Mouse (Mus musculus) NIH3T3 (cell line): ENCODE results near the gene Macrod2.

Experiments used
- DNase-seq: peaks from one replicate; pipeline ENCODE4 v3.0.0-alpha.2; 2012; ENCODE audit warnings: low read depth

The Macrod2 gene

DNA sequence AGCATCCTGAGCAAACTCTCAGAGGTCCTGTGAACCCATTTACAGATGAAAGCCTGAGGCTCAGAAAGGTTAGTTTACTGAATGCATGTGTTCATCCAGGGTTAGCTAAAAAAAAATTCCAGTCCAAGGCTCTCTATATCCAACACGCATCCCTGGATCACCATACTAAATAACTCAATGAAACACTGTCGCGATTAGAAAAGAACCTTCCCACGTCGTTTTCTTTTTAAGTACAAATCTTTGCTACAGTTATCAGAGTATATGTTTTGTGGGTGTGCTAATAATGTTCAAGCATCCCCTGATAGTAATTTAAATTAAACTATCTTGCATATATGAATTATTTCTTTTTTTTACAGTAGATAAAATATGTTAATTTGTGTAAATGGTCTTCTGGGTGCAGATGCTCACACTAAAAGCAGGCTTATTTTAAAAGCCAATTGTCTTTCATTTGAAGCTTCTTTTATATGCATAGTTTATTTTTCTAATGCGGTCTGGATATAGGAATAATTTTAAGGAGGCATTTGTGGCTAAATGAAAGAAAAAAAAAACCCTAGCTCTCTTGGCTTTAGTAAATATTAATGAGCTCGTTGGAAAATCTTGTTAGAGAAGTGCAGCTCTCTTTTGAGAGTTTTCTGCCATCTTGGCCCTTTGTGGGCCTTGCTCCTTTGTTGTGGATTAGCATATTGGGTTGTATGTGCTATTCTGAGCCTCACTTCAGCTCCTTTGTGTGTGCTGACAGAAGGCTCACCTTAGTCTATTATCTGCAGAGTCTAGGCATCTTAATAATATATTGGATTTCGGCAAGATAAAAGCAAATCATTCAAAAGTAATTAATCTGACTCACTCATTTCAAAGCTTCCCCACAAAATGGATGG lies 679.1 kb downstream of the Macrod2 start:
- no peak for DNase-seq

DNA sequence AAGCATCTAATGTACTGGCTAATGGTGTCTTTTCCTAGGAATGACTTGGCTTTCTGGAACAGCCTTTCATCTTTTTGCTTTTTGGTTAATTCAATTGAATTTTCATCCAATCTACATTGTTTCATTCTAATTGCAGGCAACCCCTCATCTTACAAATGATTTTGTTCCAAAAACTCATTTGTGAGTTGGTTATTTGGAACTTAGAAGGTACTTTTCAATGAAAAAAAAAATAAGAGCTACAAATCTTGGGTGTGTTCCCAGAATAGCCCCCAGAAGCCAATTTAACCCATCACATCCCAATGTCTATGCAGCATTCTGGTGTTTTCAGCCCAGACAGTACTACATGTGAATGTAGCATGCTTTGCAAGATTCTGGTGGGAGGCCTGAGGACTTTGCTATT lies 683.1 kb downstream of the Macrod2 start:
- no peak for DNase-seq

DNA sequence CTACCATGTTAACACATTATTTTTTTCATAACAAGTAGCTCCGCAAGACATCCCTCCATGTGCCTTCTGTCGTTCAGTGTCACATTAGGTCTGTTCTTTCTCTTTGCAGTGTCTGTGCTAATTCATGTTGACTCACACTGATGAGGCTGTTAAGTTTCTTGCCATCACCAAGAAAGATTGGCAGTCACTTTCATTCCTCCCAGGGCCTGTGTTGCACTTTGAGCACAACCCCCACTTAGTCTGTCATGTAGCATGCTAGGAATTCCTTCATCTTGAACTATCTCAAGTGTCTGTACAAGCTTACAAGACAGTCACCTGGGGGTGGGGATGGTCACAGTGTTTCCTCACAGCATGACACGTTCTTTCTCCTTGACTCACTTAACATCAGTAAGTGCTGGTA lies 696.2 kb downstream of the Macrod2 start:
- DNase-seq = no peak

DNA sequence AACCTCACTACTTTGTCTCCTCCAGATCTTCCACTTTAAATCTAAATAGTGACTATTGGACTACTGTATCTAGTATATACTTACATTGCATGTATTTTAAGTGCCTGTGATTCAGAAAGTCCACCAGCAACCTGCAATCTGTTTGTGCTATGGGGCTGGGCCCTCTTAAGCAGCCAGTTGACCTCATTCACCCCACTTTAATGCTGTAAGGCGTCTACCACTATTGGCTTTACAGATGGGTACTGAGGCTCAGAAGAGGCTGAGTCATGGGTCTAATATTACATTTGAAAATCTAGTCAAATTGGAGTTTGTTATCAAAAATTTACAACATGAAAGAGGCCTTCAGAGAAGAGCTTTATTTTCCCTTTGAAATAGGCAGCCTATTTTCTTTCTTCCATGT lies 722.5 kb downstream of the Macrod2 start:
- no peak for DNase-seq

DNA sequence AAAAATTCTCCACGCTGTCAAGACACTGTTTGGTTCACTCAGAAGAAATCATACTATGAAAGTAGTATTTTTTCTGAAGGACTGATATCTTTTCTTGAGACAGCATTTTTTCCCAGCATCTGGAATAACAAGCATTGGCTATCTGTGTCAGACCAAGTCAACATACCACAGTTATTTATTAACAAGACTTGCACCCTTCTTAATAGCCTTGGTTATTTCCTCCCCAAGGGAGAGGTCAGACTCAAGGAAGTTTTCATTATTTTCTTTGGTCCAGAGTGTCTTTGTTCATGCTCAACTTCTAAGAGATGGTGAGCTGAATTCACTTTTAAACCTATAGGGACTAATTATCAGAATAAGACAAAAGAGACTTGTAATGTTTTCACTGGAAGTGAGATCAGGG lies 728.8 kb downstream of the Macrod2 start:
- no peak for DNase-seq

DNA sequence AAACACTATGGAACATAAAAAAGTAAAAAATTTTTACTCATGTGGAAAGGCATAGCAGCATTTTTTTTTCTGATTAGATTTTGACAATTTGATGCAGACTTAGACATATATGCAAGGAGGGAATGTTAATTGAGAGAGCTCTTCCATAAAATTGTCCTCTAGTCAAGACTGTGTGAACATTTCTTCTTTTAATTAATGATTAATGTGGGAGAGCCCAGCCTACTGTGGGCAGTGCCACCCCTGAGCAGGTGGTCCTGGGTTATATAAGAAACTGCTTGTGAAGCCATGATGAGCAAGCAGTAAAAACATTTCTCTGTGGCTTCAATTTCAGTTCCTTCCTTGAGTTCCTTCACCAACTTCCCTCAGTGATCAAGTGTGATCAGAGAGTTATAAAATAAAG lies 730.5 kb downstream of the Macrod2 start:
- DNase-seq = no peak

DNA sequence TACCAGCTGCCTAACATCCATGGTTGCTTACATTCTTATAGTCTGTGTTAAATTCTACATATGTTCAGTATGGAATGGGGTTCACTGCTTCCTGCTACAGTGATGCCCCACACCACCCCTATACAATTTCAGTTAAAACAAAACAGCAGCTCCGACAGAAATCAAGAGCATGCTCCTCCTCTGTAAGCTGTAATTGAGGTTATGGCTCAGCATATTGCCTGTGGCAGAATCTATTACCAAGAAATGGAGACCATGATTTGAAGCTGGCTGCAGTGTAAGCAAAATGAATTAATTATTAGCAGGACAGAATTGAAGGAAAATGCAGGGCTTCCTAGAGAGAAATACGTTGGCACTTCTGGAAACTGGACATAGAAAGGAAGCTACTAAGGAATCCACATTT lies 747.2 kb downstream of the Macrod2 start:
- DNase-seq = no peak

DNA sequence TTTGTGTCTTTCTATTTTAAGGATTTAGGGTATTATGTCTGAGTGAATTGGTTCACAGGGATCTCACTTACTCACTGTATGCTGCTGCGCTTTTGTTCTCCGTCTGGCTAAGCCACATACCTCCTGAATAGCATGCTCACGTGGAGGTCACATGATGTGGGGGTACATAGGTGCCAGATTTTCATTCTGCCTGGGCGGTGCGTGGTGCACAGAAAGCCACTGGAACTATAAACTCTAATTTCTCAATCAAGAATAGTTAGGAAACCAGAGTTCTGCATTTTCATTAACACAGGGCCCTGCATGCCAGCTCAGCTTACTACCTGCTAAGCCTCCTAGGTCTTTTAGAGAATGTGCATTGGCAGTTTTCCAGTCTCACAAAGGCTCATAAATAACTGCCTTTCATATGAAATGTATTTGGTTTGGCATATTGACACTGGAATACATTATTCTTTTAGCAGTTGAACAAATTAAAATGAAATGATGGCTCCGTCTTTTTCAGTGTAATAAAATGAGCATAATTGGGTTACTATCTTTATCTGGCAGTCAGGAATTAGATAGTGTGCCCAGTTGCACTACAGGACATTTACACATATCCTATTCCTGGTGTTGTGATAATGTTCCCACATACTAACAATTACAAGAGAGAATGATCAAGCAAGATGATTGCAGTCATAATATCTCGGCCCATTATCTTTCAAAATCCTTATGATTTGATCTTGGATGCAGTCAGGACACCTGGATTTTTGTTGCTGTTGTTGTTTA lies 757.1 kb downstream of the Macrod2 start:
- no peak for DNase-seq

DNA sequence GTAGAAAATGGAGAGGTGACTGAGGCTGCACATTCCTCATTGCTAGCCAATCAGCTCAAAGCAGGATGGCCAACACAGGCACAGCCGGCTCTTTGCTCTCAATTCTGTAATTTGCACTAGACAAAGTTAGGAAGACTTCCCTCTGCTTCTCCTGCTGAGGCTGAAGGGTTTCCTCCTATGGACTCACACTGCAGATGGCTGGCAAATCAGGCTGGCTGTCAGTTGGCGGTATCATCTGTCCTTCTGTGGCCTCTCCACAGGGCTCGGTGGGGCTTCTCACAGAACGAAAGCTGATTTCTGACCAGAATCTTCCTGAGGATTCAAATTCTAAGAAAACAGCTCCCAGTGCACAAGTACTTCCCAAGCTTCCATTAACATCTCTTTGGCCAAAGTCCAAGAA lies 760.9 kb downstream of the Macrod2 start:
- DNase-seq = no peak

DNA sequence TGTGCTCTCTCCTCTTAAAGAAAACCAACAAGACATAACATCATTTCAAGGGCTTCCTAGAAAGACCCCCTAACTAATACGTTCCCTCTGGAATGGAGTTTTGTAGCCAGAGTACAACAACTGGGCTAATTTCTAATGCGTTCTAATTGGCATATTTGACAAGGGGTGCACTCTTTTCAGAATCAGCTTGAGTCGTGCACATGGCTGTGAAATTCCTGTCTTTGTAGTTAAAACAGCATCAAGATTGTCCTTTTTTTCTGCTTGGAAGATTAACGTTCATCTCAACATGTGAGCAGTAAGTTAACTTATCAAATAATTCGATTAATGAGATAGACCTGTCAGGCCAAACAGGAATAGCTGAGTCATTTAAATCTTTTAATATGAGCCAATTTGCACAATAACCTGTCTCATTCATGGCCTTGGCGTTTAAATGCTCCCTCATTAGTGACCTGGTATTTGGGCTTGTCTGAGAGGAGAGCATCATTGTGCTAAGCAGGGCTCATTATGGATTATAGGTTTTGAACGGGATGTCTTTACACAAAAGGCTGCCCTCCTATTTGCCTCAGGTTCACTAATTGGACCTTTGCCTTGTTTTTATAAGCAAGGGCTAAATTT lies 762.0 kb downstream of the Macrod2 start:
- no peak for DNase-seq

DNA sequence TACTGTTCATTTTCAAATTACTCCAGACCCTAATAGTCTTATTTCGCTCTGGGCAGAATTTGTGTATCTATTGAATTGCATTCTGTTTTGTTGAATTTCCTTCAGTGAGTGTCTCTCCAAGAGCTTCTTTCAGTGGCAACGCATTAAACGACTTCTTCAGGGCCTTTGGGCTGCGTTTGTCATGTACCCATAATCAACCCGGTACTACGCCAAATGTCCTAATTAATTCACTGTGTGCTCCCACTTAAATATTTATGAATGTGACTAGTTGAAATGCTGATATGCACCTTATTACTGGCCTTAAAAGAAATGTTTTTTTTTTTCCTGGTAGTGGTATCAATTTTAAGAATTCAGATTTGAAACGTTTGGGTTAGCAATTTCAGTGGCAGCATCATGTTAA lies 763.1 kb downstream of the Macrod2 start:
- DNase-seq = no peak

DNA sequence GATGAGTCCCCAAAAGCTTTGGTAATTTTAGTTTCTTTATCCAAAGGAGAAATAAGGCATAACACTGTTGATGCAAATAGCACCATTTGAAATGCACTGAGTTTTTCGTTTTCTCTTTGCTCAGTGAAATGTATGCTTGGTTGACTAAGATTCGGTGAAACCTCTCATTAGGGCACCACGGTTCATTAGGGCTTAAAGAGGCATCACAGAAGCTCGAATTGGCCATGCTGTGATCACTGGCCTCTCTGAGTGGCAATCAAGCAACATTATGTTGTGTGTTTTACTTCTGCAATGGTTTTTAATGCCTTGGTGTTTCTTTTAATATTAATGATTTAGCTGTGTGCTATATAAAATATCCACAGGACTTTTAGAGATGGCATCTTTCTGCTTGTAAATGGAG lies 768.8 kb downstream of the Macrod2 start:
- DNase-seq = no peak

DNA sequence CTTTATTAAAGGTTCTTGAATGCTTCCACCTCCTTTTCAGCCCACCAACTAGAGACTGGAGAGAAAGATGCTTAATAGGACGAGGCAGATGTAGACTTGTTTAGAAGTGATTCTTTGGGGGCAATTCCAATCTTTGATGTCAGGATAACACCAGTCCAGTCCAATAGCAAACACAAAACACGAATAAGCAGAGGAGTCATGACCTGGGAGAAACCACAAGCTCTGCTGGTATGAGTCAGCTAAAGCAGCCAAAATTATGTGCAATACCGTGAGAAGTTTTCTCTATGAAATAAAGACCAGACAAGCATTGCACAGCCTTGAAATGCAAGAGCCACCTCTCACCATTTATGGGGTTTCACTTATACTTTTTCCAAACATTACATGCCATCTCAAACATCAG lies 774.5 kb downstream of the Macrod2 start:
- DNase-seq = peak; percentile 4

DNA sequence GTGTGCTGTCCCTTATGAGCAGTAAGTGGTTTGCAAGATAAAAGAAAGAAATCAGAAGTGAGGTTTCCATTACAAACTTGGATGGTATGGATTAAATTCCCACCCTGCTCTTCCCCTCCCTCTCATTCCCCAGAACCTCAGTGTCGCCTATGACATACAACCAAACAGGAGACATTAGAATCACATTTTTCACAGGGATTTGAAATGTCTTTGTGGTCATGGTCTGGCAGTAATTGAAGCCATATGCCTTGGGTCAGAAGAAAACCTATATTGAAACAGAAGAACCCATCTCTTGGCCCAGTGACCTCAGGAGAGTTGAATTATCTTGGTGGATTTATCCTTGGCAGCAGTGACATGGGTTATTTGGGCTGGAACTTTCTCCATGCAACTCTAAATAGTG lies 778.1 kb downstream of the Macrod2 start:
- DNase-seq = no peak

DNA sequence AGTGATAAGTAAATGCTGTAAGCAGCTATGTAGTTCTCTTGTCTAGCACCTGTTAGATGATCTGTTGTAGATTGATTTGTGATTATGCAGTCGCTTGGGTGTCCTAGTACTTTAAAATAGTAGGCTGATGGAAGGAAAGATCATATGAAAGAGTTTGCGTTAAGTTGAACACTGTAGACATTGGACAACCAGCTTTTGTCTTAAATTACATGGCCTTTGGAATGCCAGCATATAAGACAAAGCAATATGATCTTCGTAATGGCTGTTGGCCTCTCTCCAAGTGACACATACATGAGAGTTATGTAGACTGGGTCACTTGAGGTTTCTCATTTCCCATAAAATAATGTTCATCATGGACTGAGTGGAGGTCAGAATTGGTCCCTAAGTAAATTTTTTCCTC lies 778.5 kb downstream of the Macrod2 start:
- DNase-seq = peak; percentile 6

DNA sequence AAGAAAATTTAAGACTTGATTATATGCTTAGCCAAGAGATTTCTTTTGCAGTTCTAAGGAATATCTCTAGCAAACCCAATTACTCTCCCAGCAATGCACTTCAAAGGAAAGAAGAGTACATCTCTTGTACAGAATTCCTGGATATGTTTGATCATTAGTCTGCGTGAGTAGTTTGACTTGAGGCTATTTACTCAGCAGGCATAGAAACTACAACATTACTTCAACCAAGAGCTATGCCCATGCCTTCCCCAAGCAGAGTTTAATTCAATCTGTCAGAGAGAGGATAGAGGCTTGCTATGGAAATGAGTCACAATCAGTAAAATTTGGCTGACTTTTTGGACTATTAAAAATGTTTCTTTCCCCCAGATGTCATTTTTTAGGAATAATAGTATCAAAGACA lies 785.5 kb downstream of the Macrod2 start:
- DNase-seq = no peak

DNA sequence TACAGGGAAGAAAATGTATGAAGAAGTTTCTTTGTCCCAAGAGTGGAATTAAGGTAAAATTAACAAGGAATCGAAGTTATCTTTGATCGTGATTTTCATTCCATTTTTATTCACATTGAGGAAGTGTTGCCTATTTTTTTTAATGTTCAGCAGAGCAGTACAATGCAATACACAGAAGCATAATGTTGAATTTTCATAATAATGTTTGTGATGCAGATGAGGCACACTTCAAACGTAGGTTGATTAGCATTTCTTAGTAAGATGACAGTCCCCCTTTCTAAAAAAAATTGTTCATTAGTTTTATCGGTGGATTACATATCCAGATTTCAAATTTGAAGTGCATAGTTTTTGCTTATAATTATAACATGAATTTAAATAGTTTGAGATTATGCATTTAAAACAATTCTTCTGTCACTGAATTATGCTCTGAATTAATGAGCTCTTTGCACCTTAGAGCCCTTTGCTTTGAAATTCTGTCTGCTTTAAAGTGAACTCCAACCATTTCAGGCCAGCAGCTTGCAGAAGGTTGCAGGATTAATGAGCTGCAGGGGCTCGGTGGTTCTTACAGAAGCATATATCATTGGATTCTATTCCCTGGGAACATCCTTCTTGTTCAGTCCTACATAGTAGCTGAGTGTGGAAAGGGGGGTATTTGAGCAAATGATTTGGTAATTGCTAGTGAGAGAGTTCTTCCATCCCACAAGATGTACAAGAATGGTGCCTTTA lies 787.1 kb downstream of the Macrod2 start:
- no peak for DNase-seq

DNA sequence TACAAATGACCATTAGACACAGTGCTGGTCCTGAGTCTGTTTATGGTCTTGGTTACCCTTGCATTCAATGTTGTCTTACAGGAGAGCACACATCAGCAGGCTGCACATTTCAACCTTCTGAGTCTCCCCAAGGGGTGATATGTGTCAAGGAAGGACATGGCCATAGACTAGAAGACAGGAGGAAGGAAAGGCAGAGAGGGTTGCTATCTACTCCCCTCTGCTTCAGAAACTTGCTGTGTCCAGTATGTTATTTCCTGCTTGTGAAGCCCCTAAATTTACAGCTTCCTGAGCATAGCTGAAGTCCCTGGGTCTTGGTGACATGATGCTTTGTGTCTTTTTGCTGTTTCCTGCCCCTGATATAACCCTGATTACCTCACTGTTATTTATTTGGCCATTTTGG lies 799.4 kb downstream of the Macrod2 start:
- DNase-seq = no peak

DNA sequence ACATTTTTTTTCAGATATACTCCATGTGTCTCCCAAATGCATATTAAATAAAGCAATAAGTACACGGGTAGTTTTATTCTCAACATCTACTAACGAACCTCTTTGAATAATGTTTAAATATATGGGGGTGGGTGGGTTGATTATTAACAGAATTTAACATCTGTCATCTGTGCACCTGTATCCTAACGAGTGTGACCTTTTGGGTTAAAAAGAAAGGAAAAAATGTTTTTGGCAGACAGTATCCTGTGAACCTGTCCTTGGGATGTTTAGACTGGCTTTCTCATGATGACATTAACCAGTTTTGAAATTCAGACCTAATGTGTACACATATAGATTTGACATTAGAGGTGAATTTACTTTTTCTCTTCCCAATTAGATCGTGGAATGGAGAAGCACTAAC lies 805.4 kb downstream of the Macrod2 start:
- no peak for DNase-seq

DNA sequence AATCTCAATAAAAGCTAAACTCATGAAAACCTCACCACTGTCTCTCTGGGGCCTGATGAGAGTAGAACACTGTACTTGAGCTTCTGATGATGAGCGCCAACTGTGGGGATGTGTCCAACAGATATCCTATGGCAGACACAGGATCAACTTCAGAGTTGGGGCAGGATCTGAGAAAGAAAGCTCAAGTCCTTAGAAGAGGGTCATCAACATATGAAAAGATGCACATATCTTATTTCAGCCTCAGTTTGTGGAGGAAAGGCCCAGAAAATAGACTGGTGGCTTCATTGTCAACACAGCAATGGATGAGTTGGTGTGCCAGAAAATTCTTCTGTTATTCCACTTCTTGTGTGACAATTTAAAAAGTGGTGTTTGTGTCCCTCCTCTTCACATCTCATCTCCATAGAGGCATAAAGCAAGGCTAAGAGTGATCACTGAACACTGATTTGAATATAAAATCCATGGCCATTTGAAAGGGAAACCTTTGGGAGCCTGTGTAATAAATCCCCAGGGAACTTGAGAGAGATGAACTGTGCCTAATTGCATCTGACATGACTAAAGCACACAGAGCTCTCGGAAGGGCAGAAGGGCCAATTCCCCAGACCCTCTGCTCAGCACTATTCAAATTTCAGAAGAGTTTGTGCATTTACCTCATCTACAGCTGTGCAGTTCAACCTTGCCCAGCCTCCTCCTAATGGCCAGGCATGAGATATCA lies 806.4 kb downstream of the Macrod2 start:
- DNase-seq = no peak

DNA sequence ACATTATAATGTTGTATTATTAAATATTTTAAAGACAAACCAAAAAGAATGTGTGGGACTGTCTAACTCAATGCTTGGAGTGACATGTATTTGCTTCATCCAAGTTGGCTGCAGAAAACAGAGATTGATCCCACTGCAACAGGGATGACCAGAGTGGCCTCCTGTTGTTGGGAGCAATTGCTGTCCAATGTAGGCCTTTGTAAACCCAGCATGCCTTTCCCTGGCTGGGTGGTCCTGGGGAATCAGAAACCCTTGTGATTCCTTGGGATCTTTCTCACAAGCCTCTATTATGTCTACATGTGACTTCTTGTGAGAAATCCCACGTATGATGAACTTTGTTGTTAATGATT lies 806.9 kb downstream of the Macrod2 start:
- no peak for DNase-seq

DNA sequence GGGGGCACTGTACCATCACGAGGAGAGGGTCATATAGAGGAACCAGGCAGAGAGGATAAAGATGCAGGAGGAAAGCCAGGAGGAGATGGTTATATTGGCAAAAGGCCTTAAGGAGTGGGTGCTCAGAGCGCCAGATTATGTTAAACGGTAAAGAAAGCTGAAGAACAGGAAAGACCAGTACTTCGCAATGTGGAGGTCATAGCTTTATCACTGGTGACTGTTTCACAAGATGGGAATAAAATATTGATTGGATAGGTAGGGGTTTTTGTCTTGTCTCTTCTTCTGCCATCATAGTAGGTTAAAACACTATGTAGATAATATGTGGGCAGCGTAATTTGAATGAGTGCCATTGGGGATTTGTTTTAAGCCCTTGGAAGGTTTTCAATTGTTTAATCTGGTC lies 816.2 kb downstream of the Macrod2 start:
- no peak for DNase-seq
